Mouse (Mus musculus) stomach, postnatal 0 days (tissue): ENCODE results near the gene Lipc.

ENCODE experiments used
- CTCF ChIP-seq: IDR thresholded peaks from 2 replicates; pipeline ENCODE4 v1.5.1; 2016; ENCODE audit warnings: antibody characterized with exemption, low read depth, mild to moderate bottlenecking, moderate library complexity
- EP300 ChIP-seq: optimal IDR thresholded peaks from 2 replicates; pipeline ENCODE3; 2016; ENCODE audit warnings: antibody characterized with exemption

DNA sequence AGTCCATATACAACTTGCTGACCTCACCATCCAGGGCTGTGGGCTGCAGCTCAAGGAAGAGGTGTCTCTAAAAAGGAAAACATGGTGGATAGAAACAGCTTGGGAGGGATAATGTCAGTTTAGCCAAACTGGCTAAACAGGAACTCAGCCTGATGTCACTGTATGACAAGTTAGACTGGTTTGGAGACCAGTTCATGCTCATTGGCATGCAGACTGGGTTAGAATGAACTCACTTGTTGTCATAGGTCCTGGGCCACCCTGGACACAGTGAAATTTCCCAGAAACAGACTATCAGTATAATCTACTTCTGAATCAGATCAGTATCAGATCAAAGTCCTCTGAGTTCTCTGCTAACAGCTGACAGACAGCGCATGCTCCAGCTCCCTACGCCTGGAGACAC is 63.5 kb downstream of the Lipc start:
- no peak for TF ChIP-seq CTCF
- peak; percentile 93 for TF ChIP-seq EP300
